Mouse (Mus musculus) macrophage (primary cell): ENCODE results near the gene Limk1. TPM values are rescaled to one million over a fixed set of nuclear protein-coding genes. Genes with fewer than 3 reads are reported as not detected.
A peak's percentile ranks its signal among the peaks of the same experiment; 100 is the strongest.

Source experiments
- H3K27ac ChIP-seq: fragments of 350-480 bp; formaldehyde crosslinking; 2 replicates; pipeline ENCODE4 v1.9.0; 2021
- H3K36me3 ChIP-seq: fragments of 350-480 bp; formaldehyde crosslinking; 2 replicates; pipeline ENCODE4 v1.9.0; 2021; ENCODE audit errors: inconsistent target
- H3K4me3 ChIP-seq: fragments of 350-480 bp; formaldehyde crosslinking; 2 replicates; pipeline ENCODE4 v1.9.0; 2021; ENCODE audit errors: inconsistent target
- H3K79me2 ChIP-seq: fragments of 350-480 bp; formaldehyde crosslinking; 2 replicates; pipeline ENCODE4 v1.9.0; 2021; ENCODE audit errors: inconsistent target
- WGBS: methylation state at CpG from one replicate; pipeline ENCODE4 v1.1.7; 2026; ENCODE audit warnings: inconsistent platforms; ENCODE audit not compliant: missing documents; 5-methylcytosine and 5-hydroxymethylcytosine counted together
- polyA plus RNA-seq: library from polyadenylated mRNA; stranded (reverse); fragments of 250-400 nt; gene quantifications from 3 replicates; pipeline ENCODE4 v1.2.4, GENCODE M21; 2018; ENCODE audit warnings: inconsistent platforms
- total RNA-seq, 78 experiments: library from RNA; depleted of rRNA; stranded (reverse); fragments of 250-400 nt; gene quantifications; 1 replicate in 9 of 78; 2 replicates in 24 of 78; 3 replicates in 43 of 78; 4 replicates in 2 of 78; pipeline ENCODE4 v1.2.4; 2018; ENCODE audit warnings: inconsistent platforms in 56 of 78

Gene Limk1
- total RNA-seq (2018; cell fraction: chromatin; rRNA removed), result 10 to 100 TPM in 21 of 26 experiments, 1 to 10 TPM in 5; 4.9 to 62.9 (median 32.8) TPM
- 10 to 100 TPM; 13.6 to 28.7 (median 23.3) TPM for total RNA-seq (2018; cell fraction: cytosol; rRNA removed)
- total RNA-seq (2018; cell fraction: nucleus; rRNA removed), result 10 to 100 TPM in 21 of 26 experiments, 1 to 10 TPM in 5; 6.9 to 51.3 (median 20.3) TPM
- 16.9 to 25.3 TPM (median 20.3 TPM) in 3 replicates for polyA plus RNA-seq

DNA sequence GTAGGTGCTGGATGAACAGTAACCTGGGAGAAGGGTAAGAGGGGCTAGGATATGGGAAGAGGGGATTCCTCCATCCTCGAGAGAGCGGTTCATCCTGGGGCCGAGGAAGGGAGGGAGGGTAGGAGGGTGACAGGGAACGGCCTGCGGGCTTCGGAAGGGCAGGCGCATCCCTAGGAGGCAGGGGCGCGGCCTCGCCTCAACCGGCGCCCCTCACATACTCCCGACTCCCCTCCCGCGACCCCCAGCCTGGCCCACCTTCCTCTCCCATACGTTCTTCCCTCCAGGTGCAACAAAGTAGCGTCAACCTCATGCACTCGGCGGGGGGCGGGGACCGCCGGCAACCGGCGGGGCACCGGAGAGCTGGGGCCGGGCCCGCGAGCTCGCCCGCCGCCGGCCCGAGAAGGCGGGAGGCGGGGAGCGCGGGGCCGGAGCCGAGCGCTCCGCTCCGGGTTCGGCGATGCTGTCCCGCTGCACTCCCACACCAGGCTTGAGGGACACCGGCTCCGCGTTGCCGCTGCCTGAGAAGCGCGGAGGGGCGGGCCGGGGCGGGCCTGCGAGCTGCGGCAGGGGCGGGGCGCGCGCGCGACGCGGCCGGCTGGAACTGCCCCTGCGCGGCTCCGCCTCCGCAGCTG, at the start of gene Limk1:
Gene Limk1, minus strand, starts transcription at position 513 of the 632 bp plus-strand sequence.
- peak within 1 kb of the TSS; percentile 26 for H3K4me3 ChIP-seq
- H3K36me3 ChIP-seq, result no peaks in the 10 kb centered on the region
- H3K27ac ChIP-seq, result peak within 1 kb of the TSS; percentile 21; the same call in 1 of the 2 replicates
- 1% methylated on average over 63 of the region's 69 CpGs for WGBS
- no peaks in the 10 kb centered on the region for H3K79me2 ChIP-seq

DNA sequence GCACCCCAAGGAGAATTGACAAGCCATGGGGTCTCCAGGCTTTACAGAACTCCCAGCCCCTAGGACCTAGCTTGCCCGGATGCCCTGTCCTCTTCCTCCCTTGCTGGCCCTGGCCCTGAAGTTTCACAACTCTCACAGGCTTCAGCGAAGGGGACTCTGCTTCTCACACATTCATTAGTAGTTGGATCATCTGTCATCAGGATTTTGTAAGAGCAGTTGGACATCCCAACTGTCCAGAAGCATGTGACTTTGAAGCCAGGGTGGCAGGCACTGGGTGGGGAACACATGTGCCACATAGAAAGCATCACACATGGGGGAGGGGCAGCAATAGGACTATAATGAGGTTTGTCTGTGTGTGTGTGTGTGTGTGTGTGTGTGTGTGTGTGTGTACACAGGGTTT, 46.5 kb upstream of the Limk1 start:
- Histone ChIP-seq H3K4me3 (no peak overlapping the region), H3K27ac (no peak overlapping the region), H3K36me3 (no peaks in the 10 kb centered on the region), H3K79me2 (no peaks in the 10 kb centered on the region)
- 88% methylated on average over 2 of the region's 2 CpGs for WGBS

DNA sequence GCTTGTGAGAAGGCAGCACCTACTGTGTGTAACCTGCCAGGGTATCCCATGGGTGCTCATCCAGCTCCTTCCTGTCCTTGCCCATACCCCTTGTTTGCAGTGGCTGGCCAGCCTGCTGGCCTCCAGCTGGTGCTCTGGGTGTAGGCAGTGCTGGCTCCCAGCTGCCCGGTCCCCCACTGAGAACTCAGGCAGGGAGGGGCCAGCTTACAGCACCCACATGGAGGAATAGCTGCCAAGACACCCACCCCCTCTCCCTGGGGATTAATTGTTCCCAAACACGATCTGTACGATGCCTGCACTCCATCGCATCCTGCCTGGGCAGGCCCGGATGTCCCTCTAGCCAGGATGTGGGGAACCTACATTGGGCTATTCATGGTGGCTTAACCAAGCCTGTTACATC, 45.7 kb upstream of the Limk1 start:
- no peaks in the 10 kb centered on the region for H3K36me3 ChIP-seq
- no peaks in the 10 kb centered on the region for H3K79me2 ChIP-seq
- no peak overlapping the region for H3K4me3 ChIP-seq
- H3K27ac ChIP-seq, result no peak overlapping the region
- 85% methylated on average over 5 of the region's 5 CpGs for WGBS

DNA sequence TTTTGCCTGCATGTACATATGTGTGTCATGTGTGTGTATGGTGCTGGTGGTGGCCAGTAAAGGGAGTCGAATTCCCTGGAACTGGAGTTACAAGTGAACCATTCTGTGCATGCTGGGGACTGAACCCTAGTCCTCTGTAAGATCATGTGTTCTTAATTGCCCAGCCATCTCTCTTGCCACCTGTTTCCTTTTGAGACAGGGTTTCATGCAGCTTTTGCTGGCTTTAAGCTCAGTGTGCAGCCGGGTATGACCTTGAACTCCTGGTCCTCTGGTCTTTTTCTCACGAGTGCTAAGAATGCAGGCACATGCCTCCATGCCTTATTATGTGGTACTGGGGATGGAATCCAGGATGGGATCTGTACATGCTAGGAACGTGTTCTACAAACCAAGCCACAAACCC, 44.8 kb upstream of the Limk1 start:
- Histone ChIP-seq H3K4me3 (no peak overlapping the region), H3K36me3 (no peaks in the 10 kb centered on the region), H3K79me2 (no peaks in the 10 kb centered on the region), H3K27ac (no peak overlapping the region)
- WGBS, result 84% methylated on average over 4 of the region's 4 CpGs

DNA sequence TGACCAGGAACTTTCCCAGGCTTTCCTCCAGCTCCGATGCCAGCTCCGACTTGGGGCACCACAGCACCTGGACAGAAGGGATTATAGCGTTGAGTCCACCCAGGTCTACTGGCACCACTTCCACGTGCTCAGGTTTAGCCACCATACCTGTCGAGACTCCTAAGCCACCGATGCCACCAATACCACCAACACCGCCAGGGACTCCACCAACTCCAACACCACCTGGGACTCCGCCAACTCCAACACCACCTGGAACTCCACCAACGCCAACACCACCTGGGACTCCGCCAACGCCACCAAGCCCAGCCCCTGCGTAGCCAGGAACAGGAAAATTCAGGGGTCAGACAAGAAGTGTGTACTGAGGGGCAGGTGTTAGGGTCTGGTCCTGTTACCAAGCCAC, 40.7 kb upstream of the Limk1 start:
- H3K36me3 ChIP-seq, result no peaks in the 10 kb centered on the region
- H3K4me3 ChIP-seq, result no peak overlapping the region
- 93% methylated on average over 12 of the region's 12 CpGs for WGBS
- no peak overlapping the region for H3K27ac ChIP-seq
- H3K79me2 ChIP-seq, result no peaks in the 10 kb centered on the region

DNA sequence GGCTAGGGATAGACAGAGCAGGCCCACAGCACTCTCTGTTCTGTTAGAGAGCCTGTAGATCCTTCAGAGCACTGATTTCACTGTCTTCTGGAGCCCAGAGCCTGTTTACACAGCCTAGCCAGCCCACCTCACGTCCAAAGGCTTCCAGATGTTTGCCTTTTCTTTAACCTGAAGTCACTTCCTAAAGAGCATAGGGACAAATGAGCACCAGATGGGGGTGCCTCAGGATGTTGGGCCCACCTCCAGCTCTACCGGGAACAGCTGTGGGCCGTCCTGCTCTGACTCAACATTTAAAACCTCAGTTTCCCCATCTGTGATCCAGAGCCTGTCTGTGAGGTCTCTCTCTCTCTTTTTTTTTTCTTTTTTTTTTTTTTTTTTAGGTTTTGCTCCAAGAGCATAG, 40.1 kb upstream of the Limk1 start:
- Histone ChIP-seq H3K79me2 (no peaks in the 10 kb centered on the region), H3K36me3 (no peaks in the 10 kb centered on the region), H3K27ac (no peak overlapping the region), H3K4me3 (no peak overlapping the region)
- WGBS, result 77% methylated on average over 3 of the region's 3 CpGs

DNA sequence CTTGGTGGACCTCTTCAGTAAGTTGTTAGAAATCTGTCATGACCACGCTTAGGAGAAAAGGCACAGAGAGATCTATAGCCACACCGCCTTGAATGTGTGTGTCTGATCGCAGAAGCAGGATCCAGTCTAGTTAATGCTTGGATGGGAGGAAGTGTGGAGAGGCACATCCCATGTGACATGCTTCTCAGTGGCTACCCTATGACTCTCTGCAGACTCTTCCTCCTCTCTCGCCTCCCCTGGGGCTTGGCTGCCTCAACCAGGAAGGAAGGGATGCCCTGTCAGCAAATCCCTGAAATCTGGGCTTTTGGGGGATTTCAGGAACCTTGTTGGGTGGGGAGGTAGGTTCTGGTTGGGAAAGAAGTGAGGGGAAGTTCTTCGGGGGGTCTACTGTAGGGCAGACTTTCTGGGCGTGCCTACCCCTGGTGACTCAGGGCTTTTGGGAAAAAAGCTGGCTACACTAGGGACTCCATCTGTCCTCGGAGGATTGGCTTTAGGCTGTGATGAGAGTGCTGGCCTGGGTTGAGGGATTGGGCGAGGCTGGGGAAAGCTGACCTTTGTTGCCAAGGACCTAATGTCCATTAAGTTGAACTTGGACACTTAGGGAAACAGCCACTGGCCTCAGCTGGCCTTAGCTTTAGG, 38.7 kb upstream of the Limk1 start:
- no peak overlapping the region for H3K4me3 ChIP-seq
- H3K79me2 ChIP-seq, result no peaks in the 10 kb centered on the region
- WGBS, result 71% methylated on average over 8 of the region's 8 CpGs
- no peak overlapping the region for H3K27ac ChIP-seq
- H3K36me3 ChIP-seq, result no peaks in the 10 kb centered on the region

DNA sequence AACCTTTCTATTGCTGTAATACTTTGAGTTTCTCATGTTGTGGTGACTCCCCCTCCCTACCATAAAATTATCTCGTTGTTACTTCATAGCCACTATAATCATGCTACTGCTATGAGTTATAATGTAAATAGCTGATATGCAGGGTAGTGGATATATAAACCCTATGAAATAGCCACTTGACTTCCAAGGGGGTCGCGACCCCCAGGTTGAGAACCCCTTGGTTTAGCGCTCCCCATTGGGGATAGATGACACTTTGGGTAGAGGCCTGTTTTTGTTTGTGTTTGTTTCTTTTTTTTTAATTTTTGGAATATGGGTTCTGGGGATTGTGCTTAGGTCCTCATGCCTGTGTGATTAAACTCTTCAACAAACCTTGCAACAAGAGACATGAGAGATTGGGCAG, 36.9 kb upstream of the Limk1 start:
- H3K36me3 ChIP-seq, result no peaks in the 10 kb centered on the region
- WGBS, result 73% methylated on average over 4 of the region's 4 CpGs
- no peaks in the 10 kb centered on the region for H3K79me2 ChIP-seq
- no peak overlapping the region for H3K27ac ChIP-seq
- H3K4me3 ChIP-seq, result no peak overlapping the region

DNA sequence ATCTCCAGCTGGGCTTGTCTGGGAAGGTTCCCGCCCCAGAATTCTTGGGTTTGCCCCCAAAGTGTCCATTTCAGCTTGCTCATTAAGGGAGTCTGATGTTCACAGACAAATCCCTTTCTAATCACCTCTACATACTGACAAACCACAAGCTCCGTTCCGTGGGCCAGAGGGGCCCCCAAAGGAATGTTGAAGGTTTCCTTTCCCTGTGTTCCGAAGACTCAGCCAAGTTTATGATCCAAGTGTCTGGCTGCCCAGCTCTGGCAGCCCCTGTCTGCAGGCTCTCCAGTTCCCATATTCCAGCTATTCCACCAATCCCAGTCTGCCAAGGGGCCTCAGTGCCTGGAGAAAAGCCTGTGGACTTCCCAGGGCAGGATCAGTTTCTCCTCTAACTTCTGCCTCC, 31.7 kb upstream of the Limk1 start:
- Histone ChIP-seq H3K36me3 (no peaks in the 10 kb centered on the region), H3K4me3 (no peak overlapping the region), H3K27ac (no peak overlapping the region), H3K79me2 (no peaks in the 10 kb centered on the region)
- WGBS, result 88% methylated on average over 4 of the region's 4 CpGs

DNA sequence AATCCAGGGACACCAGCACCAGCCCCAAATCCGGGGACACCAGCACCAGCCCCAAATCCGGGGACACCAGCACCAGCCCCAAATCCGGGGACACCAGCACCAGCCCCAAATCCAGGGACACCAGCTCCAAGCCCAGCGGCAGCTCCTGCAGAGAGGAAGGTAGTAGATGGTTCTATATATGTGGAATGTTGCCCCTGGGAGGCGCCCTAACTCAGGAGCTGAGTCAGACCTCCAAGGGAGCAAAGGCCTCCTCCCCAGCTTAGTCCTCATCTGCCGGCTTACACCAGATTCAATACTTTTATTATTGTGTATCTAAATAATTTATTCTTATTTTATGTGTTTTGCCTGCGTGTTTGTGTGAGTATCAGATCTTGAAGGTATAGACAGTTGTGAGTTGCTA, 22.7 kb upstream of the Limk1 start:
- H3K79me2 ChIP-seq, result no peaks in the 10 kb centered on the region
- WGBS, result 85% methylated on average over 5 of the region's 7 CpGs

DNA sequence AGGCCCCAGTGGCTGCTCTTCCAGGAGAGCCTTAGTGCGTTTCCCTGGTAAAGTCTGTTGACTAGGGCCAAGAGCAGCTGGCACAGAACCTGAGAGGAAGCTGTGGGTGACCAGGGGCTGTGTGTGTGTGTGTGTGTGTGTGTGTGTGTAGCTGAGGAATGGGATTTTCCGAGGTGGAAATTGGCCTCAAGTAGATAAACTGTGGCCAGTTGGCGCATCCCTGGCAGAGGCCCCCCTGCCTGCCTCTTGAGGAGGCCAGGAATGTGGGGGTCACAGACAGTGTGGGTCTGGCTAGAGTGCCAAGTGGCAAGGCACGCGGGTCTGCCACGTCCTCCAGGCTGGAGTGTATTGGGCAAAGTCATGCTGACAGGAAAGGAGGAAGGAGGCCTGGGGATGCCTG, 20.9 kb upstream of the Limk1 start:
- WGBS, result 37% methylated on average over 6 of the region's 6 CpGs
- Histone ChIP-seq H3K27ac (no peak overlapping the region), H3K79me2 (no peaks in the 10 kb centered on the region), H3K36me3 (no peaks in the 10 kb centered on the region), H3K4me3 (no peak overlapping the region)

More for the DNA sequence above, 22.7 kb upstream of the Limk1 start:
- H3K27ac ChIP-seq, result no peak overlapping the region
- no peaks in the 10 kb centered on the region for H3K36me3 ChIP-seq
- no peak overlapping the region for H3K4me3 ChIP-seq

DNA sequence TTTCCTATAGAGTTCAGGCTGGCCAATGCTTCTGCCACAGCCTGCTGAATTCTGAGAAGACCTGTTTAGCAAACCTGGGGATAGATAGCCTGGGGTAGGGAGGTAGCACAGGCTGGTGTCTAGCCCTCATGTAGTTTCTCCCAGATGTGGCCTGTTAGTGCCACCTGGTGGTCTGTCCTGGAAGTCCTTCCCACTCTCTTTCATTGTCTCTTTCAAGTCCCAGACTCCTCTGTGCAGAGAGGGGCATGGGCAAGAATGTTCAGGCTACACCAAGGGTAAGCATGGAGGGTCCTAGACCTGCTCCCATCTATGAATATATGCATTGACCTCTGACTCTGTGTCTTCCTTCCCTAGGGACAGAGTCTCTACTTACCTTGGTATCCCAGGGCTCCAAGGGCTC, 15.8 kb upstream of the Limk1 start:
- H3K36me3 ChIP-seq, result no peaks in the 10 kb centered on the region
- no peaks in the 10 kb centered on the region for H3K79me2 ChIP-seq
- no peak overlapping the region for H3K4me3 ChIP-seq
- H3K27ac ChIP-seq, result no peak overlapping the region

DNA sequence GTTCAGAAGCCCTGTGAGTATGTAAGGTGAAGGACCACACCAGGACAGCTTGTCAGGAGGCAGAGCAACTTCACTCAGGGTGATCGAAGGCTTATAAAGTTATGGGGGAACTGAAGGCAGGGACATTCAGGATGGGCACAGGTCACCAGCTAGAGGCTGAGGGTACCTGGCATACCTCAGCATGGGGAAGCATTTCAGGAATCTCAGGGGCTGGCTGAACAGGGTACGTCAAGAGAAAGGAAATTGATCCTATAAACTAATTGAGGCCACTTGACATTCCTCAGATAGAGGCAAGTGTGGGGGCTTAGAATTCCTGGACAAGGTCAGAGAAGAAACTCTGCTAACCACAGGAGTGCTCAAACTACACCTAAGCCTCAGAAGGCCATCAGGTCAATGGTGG, 7.1 kb upstream of the Limk1 start:
- Histone ChIP-seq H3K4me3 (no peak overlapping the region), H3K27ac (no peak overlapping the region), H3K36me3 (no peaks in the 10 kb centered on the region), H3K79me2 (no peaks in the 10 kb centered on the region)
- WGBS, result 91% methylated on average over 2 of the region's 2 CpGs

DNA sequence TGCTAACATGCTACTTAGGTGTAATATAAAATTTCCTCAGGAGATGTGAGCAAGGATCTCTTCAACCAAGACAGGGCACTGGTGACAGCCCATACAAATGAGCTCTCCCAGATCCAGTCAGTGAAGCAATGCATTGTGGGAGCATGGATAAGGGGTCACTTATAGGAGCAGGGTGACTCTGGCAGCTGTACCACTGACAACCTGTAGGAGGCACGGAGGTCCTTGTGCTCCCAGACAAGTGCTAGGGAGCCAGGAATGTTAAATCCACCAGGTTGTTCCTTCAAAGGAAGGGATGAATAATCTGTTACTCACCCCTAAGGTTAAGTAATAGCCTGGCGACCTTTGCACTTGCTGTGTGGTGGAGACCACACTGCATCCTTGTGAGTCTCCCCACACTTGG, 6.7 kb upstream of the Limk1 start:
- Histone ChIP-seq H3K36me3 (no peaks in the 10 kb centered on the region), H3K79me2 (no peaks in the 10 kb centered on the region), H3K4me3 (no peak overlapping the region), H3K27ac (no peak overlapping the region)
- 69% methylated on average over 2 of the region's 2 CpGs for WGBS

DNA sequence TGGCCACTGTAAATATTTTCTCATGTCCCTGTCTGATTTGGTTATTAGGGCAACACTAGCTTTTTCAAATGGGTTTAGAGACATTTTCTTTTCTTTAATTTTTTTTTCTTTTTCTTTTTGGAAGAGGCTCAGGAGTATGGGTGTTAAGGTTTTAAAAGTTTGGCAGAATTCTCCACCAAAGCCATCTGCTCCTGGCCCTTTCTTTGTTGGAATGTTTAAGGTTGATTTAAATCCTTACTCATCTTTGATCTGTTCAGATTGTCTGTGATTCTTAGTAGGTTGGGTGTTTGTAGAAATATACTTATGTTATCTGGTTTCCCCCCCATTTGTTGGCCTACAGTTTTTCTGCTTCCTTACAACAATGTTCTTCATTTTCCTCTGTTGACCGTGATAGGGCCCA, 4.3 kb upstream of the Limk1 start:
- Histone ChIP-seq H3K36me3 (no peaks in the 10 kb centered on the region), H3K79me2 (no peaks in the 10 kb centered on the region), H3K27ac (no peak overlapping the region), H3K4me3 (no peak overlapping the region)
- WGBS, result 93% methylated on average over 1 of the region's 1 CpGs
